Mouse (Mus musculus): Measurements from ENCODE around the gene Ajap1.

DNA sequence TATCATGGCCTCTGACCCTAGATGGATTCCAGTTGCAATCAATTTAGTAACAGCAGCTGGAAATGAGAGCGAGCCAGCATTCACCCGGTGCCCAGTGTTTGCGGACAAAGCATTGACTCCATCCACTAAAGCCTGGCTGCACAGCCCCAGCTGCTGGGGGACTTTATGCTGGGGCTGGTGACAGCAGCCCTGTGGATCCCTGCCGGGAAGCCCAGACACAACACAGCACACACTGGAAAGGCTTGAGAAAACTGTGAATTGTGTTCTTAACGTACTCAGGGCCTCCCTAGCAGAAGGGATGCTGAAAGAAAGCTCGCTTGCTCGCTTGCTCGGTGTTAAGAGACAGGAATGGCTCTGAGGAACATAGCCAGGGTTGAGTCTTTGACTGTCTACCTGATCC is 3.5 kb downstream of the Ajap1 start:
- TF ChIP-seq SMC3 (IDR thresholded peaks at IDR 0.05; ENCODE audit: low read depth, low read length) (no peak), CTCF (IDR thresholded peaks at IDR 0.05 in 2 of 3, conservative IDR thresholded peaks at IDR 0.05 in 1 of 3; ENCODE audit: control insufficient read depth in 1 of 3, insufficient read depth in 1 of 3, low read depth in 2 of 3, low read length in 3 of 3, poor library complexity in 1 of 3, severe bottlenecking in 1 of 3) (no peak), POLR2A (IDR thresholded peaks at IDR 0.05; ENCODE audit: control insufficient read depth in 1 of 2, insufficient read depth in 1 of 2, low read depth in 1 of 2, low read length in 2 of 2, poor library complexity in 1 of 2) (no peak), ZMIZ1 (IDR thresholded peaks at IDR 0.05; ENCODE audit: low read depth, low read length) (no peak), TCF12 (IDR thresholded peaks at IDR 0.05; ENCODE audit: low read depth, low read length) (no peak)
